Mouse (Mus musculus): ENCODE results near the gene Zfp978. TPM values are rescaled to one million over a fixed set of nuclear protein-coding genes. Genes with fewer than 3 reads are reported as not detected.
"Not testable (repeated sequence)": the region's sequence is repeated elsewhere in the genome, so short reads cannot be mapped to it uniquely, and the experiment has no call there.

Gene Zfp978
- polyA plus RNA-seq (2015; fragmentation: Nextera tagmentation; extraction: Ambion mirVana): not detected in 2 replicates

DNA sequence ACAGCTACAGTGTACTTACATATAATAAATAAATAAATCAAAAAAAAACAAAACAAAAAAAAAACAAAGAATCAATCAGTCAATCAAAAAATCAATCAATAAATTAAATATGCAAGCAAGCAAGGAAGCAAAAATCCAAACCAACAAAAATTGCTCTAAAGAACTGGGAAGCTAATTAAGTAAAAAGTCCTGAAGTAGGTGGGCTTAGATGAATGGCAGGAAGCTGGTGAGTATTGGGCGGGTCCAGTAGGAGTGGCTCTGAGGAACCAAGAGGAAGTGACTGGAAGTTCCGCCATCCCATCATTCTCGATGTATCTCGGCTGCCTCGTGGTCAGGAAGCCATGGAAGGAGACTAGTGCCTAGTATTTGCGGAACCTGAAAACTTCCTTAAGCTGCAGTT, at the start of gene Zfp978:
Gene Zfp978, plus strand, starts transcription at position 301 of the 400 bp plus-strand sequence.
- not testable (repeated sequence) for H3K27ac ChIP-seq; H3K27me3 ChIP-seq; H3K4me3 ChIP-seq; H3K9ac ChIP-seq; H3K9me3 ChIP-seq; H3K4me2 ChIP-seq; H3K36me3 ChIP-seq; ATAC-seq (ENCODE audit: low FRiP score); H3K4me1 ChIP-seq (replicated peaks)
- no CpG with 5 or more reads among the region's 6 CpGs for WGBS

DNA sequence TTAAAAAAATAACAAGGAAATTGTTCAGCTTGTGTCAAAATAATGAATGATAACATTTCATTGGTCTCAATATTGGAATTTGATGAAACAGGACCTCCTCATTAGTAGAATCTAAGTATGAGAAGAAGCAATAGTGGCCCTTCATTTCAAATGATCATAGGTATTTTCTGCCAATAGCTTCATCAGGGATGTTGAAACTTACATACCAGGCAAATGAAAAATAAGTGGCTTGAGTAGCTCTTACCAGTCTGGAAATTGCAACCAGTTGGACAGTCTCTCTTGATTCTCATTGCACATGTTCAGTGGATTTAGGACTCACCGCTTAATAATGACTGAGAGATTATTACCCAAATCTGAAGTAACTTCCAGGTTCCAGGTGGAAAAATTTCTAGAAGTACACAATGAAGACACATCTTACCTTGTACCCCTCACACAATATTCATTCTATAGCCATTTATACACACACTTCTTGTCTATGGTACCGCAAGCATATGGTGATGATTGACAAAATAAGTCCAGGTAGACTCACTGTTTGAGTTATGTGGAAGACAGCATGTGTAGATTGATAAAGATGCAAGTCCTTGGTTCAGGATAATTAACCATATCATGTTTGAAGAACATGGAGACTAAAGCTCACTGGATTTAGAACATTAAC, 25.9 kb upstream of the Zfp978 start:
- not testable (repeated sequence) for H3K4me2 ChIP-seq; H3K9ac ChIP-seq; H3K36me3 ChIP-seq; H3K4me3 ChIP-seq; H3K27me3 ChIP-seq; H3K4me1 ChIP-seq (replicated peaks); H3K27ac ChIP-seq
- peak; percentile 68; the same call in 1 of the 2 replicates for ATAC-seq (ENCODE audit: low FRiP score)
- WGBS: 91% methylated on average over 2 of the region's 2 CpGs
- peaks cover 58% of the 10 kb centered on the region for H3K9me3 ChIP-seq

DNA sequence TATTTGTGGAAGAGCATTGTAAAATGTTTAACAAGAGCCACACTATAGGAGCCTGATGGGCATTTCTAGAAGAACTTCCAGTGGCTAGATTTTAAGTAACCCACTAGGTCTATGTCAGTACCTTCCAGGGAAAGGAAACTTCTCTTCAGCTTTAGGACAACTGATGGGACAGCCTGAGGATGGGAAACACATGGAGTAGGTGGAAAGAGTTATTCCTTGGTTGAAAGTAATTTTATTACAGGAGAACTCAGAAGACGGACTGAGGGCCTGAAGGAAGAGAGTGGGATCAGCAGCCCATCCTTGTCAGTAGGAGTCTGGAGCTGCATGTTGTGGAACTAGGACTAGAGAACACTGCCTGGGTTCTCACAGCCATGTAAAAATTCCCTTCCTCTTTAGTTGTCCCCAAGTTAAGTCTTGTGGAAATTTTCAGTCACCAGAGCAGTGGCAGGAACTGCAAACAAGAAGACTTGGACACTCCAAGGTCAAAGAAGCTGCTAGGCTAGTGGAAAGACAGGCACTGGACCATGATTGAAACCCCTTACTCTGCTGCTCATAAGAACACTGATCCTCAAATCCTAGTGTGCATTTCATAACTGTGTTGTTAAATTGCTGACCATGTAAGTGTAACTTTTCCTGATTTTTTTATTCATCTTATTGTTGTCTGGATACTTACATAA, 25.3 kb upstream of the Zfp978 start:
- H3K36me3 ChIP-seq; H3K4me3 ChIP-seq; H3K27ac ChIP-seq; H3K4me1 ChIP-seq (replicated peaks); H3K4me2 ChIP-seq; H3K9ac ChIP-seq; H3K27me3 ChIP-seq: not testable (repeated sequence)
- peaks cover 62% of the 10 kb centered on the region for H3K9me3 ChIP-seq
- ATAC-seq (ENCODE audit: low FRiP score): peak; percentile 66
- 19% methylated on average over 1 of the region's 1 CpGs for whole genome bisulfite sequencing

DNA sequence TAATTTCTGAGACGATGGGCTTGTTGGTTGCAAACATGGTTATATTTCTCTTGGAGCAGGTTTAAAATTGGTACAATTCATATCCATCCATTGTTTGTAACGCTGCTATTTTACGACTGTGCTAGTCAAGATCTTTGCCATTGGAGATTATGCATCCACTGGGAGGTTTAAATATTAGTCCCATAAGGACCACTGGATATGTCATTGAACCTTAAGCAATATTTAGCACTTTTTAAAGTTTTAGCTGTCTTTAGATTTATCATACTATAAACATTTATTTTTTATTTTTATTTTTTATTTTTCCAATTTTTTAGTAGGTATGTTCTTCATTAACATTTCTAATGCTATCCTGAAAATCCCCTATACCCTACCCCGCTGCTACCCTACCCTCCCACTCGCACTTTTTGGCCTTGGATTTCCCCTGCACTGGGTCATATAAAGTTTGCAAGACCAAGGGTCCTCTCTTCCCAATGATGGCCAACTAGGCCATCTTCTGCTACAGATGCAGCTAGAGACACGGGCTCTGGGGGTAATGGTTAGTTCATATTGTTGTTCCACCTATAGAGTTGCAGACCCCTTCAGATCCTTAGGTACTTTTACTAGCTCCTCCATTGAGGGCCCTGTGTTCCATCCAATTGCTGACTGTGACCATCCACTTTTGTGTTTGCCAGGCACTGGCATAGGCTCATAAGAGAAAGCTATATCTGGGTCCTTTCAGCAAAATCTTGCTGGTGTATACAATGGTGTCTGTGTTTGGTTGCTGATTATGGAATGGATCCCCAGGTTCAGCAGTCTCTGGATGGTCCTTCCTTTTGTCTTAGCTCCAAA, 24.5 kb upstream of the Zfp978 start:
- peaks cover 64% of the 10 kb centered on the region for H3K9me3 ChIP-seq
- H3K4me2 ChIP-seq; H3K27ac ChIP-seq; H3K9ac ChIP-seq; H3K27me3 ChIP-seq; H3K4me3 ChIP-seq; H3K4me1 ChIP-seq (replicated peaks); H3K36me3 ChIP-seq: not testable (repeated sequence)
- 70% methylated on average over 6 of the region's 6 CpGs for WGBS
- peak; percentile 63; the same call in 1 of the 2 replicates for ATAC-seq (ENCODE audit: low FRiP score)

DNA sequence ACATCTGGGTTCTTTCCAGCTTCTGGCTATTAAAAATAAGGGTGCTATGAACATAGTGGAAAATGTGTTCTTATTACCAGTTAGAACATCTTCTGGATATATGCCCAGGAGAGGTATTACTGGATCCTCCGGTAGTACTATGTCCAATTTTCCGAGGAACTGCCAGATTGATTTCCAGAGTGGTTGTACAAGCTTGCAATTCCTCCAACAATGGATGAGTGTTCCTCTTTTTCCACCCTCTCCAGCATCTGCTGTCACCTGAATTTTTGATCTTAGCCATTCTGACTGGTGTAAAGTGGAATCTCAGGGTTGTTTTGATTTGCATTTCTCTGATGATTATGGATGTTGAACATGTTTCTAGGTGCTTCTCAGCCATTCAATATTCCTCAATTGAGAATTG, 23.6 kb upstream of the Zfp978 start:
- H3K27ac ChIP-seq; ATAC-seq (ENCODE audit: low FRiP score); H3K4me1 ChIP-seq (replicated peaks); H3K4me2 ChIP-seq; H3K36me3 ChIP-seq; H3K9ac ChIP-seq; H3K27me3 ChIP-seq; H3K4me3 ChIP-seq: not testable (repeated sequence)
- 90% methylated on average over 2 of the region's 2 CpGs for WGBS
- H3K9me3 ChIP-seq: peaks cover 64% of the 10 kb centered on the region

DNA sequence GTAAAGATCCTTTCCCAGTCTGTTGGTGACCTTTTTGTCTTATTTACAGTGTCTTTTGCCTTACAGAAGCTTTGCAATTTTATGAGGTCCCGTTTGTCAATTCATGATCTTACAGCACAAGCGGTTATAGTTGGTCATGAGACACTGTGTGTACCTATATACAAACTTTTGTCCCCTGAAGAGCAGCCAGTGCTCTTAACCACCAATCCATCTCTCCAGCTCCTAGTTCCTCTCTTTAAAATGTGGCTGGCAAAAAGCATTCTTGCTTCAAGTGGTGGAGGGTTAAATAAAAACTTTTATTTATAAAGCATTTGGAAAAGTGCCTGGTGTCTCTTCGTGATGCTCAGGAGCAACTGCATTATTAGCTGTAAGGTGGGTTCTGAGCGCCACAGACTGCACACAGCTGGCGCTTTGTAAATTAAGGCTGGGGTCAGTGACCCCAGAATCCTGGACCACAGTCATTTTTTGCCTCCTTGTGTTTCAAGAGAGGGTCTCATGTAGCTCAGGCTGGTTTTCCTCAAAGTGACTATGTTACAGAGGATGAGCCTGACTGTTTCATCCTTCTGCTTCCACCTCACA, 23.0 kb upstream of the Zfp978 start:
- H3K9me3 ChIP-seq: peaks cover 68% of the 10 kb centered on the region
- no peak overlapping the region for H3K4me3 ChIP-seq
- H3K27ac ChIP-seq: no peak overlapping the region
- H3K36me3 ChIP-seq: no peaks in the 10 kb centered on the region
- no peak for ATAC-seq (ENCODE audit: low FRiP score)
- no peaks in the 10 kb centered on the region for H3K27me3 ChIP-seq
- H3K4me2 ChIP-seq: no peak overlapping the region
- H3K9ac ChIP-seq: no peak overlapping the region
- whole genome bisulfite sequencing: 72% methylated on average over 5 of the region's 5 CpGs
- H3K4me1 ChIP-seq (replicated peaks): no peaks in the 10 kb centered on the region

DNA sequence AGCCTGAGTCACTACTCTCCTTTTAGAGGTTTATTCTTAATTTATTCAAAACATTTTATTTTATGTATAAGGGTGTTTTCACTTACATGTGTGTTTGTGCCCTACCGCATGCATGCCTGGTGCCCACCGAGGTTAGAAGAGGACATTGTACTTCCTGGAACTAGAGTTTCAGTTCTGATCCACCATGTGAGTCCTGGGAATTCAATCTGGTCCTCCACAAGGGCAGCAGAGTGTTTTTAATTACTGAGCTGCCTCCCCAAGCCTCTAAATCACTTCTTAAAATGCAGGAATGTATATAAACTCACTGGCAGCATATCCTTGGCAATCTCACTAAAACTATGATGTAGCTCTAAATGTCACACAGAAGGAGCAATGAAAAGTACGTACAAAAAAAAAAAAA, 22.4 kb upstream of the Zfp978 start:
- H3K36me3 ChIP-seq; H3K9ac ChIP-seq; H3K27me3 ChIP-seq; H3K4me3 ChIP-seq; H3K4me2 ChIP-seq; H3K4me1 ChIP-seq (replicated peaks); ATAC-seq (ENCODE audit: low FRiP score); H3K27ac ChIP-seq: not testable (repeated sequence)
- 79% methylated on average over 3 of the region's 3 CpGs for WGBS
- peaks cover 73% of the 10 kb centered on the region for H3K9me3 ChIP-seq

DNA sequence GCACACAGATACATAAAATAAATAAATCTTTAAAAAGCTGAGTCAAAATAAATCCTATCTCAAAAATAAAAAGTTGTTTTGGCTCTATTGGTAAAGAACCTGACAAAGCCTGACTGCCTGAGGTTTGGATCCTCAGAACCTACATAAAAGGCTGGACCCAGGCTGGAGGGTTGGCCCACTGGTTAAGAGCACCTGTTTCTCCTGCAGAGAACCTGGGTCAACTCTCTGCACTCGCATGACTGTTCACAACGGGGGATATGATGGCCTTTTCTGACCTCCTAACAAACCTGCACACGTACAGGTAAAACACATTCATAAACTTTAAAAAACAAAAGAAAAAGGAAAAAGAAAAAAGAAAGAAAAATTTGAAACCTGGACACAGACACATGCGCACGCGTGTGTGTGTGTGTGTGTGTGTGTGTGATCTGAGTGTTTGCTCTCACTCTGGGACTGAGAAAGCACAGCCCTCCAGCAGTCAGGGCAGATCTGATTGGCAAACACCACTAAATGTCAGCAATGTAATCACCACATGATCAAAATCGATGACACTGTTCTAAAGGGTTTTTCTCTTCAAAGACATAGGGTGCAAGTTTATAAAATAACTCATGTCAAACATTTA, 21.4 kb upstream of the Zfp978 start:
- not testable (repeated sequence) for H3K4me2 ChIP-seq; H3K4me1 ChIP-seq (replicated peaks); H3K9ac ChIP-seq; H3K4me3 ChIP-seq; H3K36me3 ChIP-seq; H3K27ac ChIP-seq; ATAC-seq (ENCODE audit: low FRiP score); H3K27me3 ChIP-seq
- WGBS: 73% methylated on average over 7 of the region's 7 CpGs
- peaks cover 68% of the 10 kb centered on the region for H3K9me3 ChIP-seq

DNA sequence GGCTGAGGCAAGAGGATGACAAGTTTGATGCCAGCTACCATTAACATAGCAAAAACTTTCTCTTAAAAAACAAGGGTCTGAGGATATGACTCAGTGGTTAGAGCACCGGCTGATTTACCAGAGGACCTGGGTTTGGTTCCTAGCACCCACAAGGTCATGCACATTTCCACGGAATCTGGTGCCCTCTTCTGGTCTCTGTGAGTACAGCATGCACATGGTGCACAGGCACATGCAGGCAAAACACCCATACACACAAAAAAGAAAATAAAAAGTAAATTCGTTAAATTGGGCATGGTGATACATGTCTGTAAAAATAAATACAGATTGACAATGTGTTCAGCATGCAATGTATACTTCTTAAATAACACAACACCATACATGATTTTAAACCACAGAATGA, 20.9 kb upstream of the Zfp978 start:
- WGBS: 66% methylated on average over 3 of the region's 3 CpGs
- ATAC-seq (ENCODE audit: low FRiP score); H3K36me3 ChIP-seq; H3K27ac ChIP-seq; H3K4me2 ChIP-seq; H3K27me3 ChIP-seq; H3K9ac ChIP-seq; H3K4me1 ChIP-seq (replicated peaks); H3K4me3 ChIP-seq: not testable (repeated sequence)
- peaks cover 67% of the 10 kb centered on the region for H3K9me3 ChIP-seq

DNA sequence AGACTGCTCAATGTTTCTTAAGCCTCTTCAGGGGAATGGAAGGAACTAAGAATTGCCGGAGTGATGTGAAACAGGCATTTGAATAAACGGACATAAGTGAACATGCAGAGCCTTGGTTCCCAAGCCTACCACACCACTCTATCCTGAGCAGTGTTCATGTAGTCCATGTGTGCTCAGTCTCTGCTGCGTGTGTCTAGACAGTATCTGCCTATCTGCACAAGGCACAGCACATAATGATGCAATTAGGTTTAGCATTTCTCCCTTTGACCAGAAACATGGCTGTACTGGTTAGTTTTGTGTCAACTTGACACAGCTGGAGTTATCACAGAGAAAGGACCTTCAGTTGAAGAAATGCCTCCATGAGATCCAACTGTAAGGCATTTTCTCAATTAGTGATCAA, 20.2 kb upstream of the Zfp978 start:
- H3K9me3 ChIP-seq: peaks cover 63% of the 10 kb centered on the region
- 85% methylated on average over 3 of the region's 3 CpGs for WGBS
- H3K27me3 ChIP-seq; H3K9ac ChIP-seq; H3K27ac ChIP-seq; H3K4me2 ChIP-seq; ATAC-seq (ENCODE audit: low FRiP score); H3K36me3 ChIP-seq; H3K4me1 ChIP-seq (replicated peaks); H3K4me3 ChIP-seq: not testable (repeated sequence)

DNA sequence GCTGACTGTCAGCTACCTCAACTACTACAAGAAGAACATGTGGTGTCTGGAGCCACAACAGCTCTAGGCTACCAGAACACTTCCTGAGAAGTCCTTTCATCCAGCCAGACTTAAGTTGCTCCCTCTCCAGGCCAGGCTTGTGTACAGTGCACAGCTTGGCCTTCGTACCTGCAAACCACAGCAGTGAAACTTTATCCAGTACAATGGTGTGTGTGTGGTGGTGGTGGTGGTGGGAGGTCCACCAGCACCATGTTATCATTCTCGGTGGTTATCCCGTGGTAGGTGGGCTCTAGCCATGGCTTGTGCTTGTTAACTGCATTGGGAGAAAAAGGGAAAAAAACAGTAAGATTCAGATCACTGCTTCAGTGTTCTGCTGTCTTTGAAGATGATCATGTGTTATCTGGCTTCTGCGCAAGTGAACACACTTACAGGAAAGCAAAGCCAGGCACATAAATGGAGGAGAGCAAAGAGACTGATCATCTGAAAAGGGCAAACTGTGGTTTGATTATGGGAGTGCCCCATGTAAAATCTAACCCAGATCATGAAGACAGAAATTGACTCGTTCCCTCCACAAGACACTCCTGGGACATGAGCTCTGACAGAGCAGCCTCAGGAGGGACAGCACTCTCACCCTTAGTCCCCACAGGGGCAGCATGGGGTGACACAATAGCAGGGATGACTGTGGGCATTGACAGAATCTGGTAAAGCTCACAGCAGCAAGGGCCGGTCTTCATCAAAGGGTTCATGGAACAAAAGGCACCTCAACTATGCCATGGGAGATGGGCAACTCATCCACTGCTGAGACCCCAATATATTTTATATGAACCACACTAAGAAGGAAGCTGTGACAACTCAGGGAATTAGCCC, 17.8 kb upstream of the Zfp978 start:
- not testable (repeated sequence) for H3K9ac ChIP-seq; H3K27me3 ChIP-seq; H3K27ac ChIP-seq; H3K4me1 ChIP-seq (replicated peaks); H3K4me2 ChIP-seq; H3K36me3 ChIP-seq; H3K4me3 ChIP-seq
- H3K9me3 ChIP-seq: peaks cover 53% of the 10 kb centered on the region
- 77% methylated on average over 6 of the region's 6 CpGs for WGBS
- ATAC-seq (ENCODE audit: low FRiP score): peak; percentile 94

Data from hindbrain, embryonic 13.5 days (tissue).